Mouse (Mus musculus): ENCODE measurements around the gene Skap1. TPM values are rescaled to one million over a fixed set of nuclear protein-coding genes. Genes with fewer than 3 reads are reported as not detected.

Skap1 gene
- polyA plus RNA-seq, 1 experiment from 2014 or later, result 2.8 TPM

DNA sequence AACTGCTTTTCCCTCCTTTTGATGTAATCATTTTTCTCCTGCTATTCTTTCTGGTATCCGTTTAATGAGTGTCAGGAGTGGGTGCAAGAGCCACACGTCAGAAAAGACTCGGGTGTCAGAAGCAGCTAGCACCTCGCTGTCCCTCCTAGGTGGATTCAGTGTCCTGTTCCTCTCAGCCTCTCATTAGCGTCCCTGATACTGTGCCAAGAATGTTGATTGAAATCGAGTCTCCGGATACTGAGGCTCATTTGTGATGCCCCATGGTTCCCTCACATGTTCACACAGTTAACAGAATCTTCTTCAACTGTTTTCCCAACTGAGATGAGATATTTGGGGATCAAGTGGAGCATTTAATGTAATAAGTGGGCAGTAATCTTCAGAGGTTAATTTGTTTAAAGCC lies 254.2 kb downstream of the Skap1 start:
- H3K4me3 ChIP-seq (ENCODE audit: low read depth, low read length), result no peak overlapping the region
- H3K9me3 ChIP-seq (replicated peaks; ENCODE audit: control insufficient read depth, low read length), result no peaks in the 10 kb centered on the region
- DNase-seq (ENCODE audit: low spot score) (no peak), ATAC-seq (no peak)
- WGBS, result 21% methylated on average over 7 of the region's 7 CpGs
- no peak overlapping the region for H3K9ac ChIP-seq (ENCODE audit: low read length)
- no peak overlapping the region for H3K27ac ChIP-seq (ENCODE audit: low read depth, low read length)
- no peak overlapping the region for H3K4me2 ChIP-seq (ENCODE audit: low read length)
- H3K4me1 ChIP-seq (ENCODE audit: control insufficient read depth, insufficient read depth, low read length), result peaks cover 4% of the 10 kb centered on the region
- no peaks in the 10 kb centered on the region for H3K27me3 ChIP-seq (replicated peaks; ENCODE audit: control insufficient read depth, insufficient read depth, low read length)
- H3K36me3 ChIP-seq (ENCODE audit: control insufficient read depth, insufficient read depth, low read length), result no peaks in the 10 kb centered on the region

DNA sequence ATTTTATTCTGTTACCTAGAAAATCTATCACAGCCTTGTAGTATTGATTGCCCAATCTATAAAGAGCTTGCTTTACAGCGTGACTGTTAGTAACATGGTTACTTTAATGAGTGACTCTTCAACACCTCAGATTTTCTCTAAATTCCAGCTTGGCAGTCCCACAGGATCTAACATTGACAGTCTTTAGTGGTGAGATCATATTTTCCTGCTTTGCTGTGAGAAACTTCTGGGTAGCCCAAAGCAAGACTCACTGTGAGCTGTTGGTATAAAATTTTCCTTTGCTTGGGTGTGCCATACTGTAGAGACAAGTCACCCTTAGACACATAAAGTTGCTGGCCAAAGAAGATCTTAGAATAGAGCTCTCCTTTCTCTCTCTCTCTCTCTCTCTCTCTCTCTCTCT lies 261.4 kb downstream of the Skap1 start:
- ATAC-seq (no peak), DNase-seq (ENCODE audit: low spot score) (no peak)
- no peak overlapping the region for H3K4me3 ChIP-seq (ENCODE audit: low read depth, low read length)
- H3K9ac ChIP-seq (ENCODE audit: low read length), result no peak overlapping the region
- H3K4me2 ChIP-seq (ENCODE audit: low read length), result no peak overlapping the region
- no peaks in the 10 kb centered on the region for H3K9me3 ChIP-seq (replicated peaks; ENCODE audit: control insufficient read depth, low read length)
- 79% methylated on average over 1 of the region's 1 CpGs for WGBS
- H3K4me1 ChIP-seq (ENCODE audit: control insufficient read depth, insufficient read depth, low read length), result peaks cover 27% of the 10 kb centered on the region
- no peaks in the 10 kb centered on the region for H3K27me3 ChIP-seq (replicated peaks; ENCODE audit: control insufficient read depth, insufficient read depth, low read length)
- H3K27ac ChIP-seq (ENCODE audit: low read depth, low read length), result no peak overlapping the region
- H3K36me3 ChIP-seq (ENCODE audit: control insufficient read depth, insufficient read depth, low read length), result no peaks in the 10 kb centered on the region

DNA sequence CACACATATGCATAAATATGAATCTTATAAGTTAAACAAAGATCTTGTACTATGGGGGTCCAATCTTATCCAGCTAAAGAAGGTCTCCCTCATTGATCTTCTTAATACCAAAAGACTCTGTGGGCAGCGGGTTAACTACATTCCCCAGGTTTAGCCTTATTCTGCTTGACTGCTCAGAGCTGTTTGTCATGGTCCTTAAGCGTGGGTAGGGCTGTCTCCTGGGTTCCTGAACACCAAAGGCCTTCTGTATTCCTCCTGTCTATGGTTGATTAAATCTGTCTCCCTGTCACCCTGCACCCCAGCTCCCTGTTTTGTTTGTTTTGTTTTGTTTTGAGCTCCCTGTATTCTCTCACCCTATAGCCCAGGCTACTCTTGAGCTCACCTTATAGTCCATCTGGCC lies 264.2 kb downstream of the Skap1 start:
- no peak overlapping the region for H3K4me2 ChIP-seq (ENCODE audit: low read length)
- no peak overlapping the region for H3K9ac ChIP-seq (ENCODE audit: low read length)
- WGBS, result 41% methylated on average over 2 of the region's 2 CpGs
- H3K27me3 ChIP-seq (replicated peaks; ENCODE audit: control insufficient read depth, insufficient read depth, low read length), result no peaks in the 10 kb centered on the region
- H3K4me1 ChIP-seq (ENCODE audit: control insufficient read depth, insufficient read depth, low read length), result peaks cover 30% of the 10 kb centered on the region
- H3K4me3 ChIP-seq (ENCODE audit: low read depth, low read length), result no peak overlapping the region
- ATAC-seq (no peak), DNase-seq (ENCODE audit: low spot score) (no peak)
- no peaks in the 10 kb centered on the region for H3K9me3 ChIP-seq (replicated peaks; ENCODE audit: control insufficient read depth, low read length)
- H3K27ac ChIP-seq (ENCODE audit: low read depth, low read length), result no peak overlapping the region
- no peaks in the 10 kb centered on the region for H3K36me3 ChIP-seq (ENCODE audit: control insufficient read depth, insufficient read depth, low read length)

DNA sequence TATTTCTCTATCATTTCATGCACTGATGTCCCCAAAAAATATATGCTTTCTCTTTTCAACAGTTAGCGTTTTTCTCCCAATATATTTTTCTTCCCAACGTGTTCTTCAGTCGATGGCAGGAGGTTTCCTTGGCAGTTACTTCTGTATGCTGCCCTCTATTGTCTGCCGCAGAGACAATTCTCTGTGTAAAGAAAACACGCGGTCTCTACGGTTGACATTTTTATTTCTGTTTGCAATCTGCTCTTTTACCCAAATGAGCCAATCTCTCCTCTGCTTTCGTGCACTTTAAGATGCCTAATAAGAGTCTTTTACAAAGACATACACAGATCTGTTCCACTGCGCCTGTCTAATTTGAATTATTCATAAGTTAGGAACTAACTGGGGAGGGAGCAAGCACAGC lies 265.1 kb downstream of the Skap1 start:
- Histone ChIP-seq H3K4me2 (ENCODE audit: low read length) (peak overlapping the region; percentile 25; the same call in 1 of the 2 replicates), H3K36me3 (ENCODE audit: control insufficient read depth, insufficient read depth, low read length) (no peaks in the 10 kb centered on the region), H3K9me3 (replicated peaks; ENCODE audit: control insufficient read depth, low read length) (no peaks in the 10 kb centered on the region), H3K27me3 (replicated peaks; ENCODE audit: control insufficient read depth, insufficient read depth, low read length) (no peaks in the 10 kb centered on the region), H3K27ac (ENCODE audit: low read depth, low read length) (no peak overlapping the region), H3K4me1 (ENCODE audit: control insufficient read depth, insufficient read depth, low read length) (peaks cover 30% of the 10 kb centered on the region), H3K4me3 (ENCODE audit: low read depth, low read length) (no peak overlapping the region), H3K9ac (ENCODE audit: low read length) (no peak overlapping the region)
- no peak for ATAC-seq
- WGBS, result 19% methylated on average over 9 of the region's 9 CpGs
- peak; percentile 70 for DNase-seq (ENCODE audit: low spot score)

DNA sequence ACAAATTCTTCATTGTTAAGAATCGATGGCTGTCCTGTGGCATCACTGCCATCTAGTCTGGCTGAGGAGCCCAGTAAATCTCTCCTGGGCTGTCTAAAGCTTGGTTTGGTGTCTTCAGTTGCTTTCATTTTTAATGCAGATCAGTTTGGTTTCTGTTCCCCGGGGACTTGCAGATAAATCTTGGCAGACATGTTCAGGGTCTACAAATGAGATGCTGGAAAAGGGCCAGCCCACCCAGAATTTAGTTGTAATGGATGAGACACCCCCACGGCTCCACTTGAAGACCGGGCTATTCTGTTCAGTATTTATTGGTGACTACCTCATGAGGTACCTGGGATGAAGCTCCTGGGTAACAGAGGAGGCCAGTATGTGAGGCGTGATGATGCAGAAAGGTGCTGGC lies 265.9 kb downstream of the Skap1 start:
- WGBS, result 38% methylated on average over 5 of the region's 5 CpGs
- no peak for ATAC-seq

DNA sequence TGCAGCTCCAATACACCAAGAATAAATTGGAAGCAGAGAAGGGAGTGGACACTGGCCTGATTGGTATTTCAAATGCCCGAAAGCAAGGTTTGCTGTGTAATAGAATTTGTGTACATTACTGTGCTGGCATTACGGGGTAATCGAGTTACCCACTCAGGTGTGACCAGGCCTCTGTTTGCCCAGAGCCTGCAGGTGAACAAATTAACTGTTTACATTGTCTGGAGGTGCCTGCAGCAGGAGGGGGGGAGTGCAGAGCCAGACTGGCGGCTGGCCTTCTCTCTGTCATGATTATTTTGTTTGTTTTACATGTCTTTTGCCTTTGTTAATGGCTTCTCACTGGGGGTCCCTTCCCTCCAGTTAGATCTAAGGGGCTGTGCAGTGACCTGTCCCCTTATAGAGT lies 268.3 kb downstream of the Skap1 start:
- Histone ChIP-seq H3K9ac (ENCODE audit: low read length) (no peak overlapping the region), H3K4me1 (ENCODE audit: control insufficient read depth, insufficient read depth, low read length) (peaks cover 22% of the 10 kb centered on the region), H3K27me3 (replicated peaks; ENCODE audit: control insufficient read depth, insufficient read depth, low read length) (peaks cover 6% of the 10 kb centered on the region; the same call in 1 of the 2 replicates), H3K4me2 (ENCODE audit: low read length) (no peak overlapping the region), H3K27ac (ENCODE audit: low read depth, low read length) (no peak overlapping the region), H3K9me3 (replicated peaks; ENCODE audit: control insufficient read depth, low read length) (no peaks in the 10 kb centered on the region), H3K36me3 (ENCODE audit: control insufficient read depth, insufficient read depth, low read length) (no peaks in the 10 kb centered on the region), H3K4me3 (ENCODE audit: low read depth, low read length) (no peak overlapping the region)
- DNase-seq (ENCODE audit: low spot score) (no peak), ATAC-seq (no peak)
- 49% methylated on average over 4 of the region's 4 CpGs for WGBS

More for the DNA sequence above, 265.9 kb downstream of the Skap1 start:
- Histone ChIP-seq H3K4me3 (ENCODE audit: low read depth, low read length) (no peak overlapping the region), H3K36me3 (ENCODE audit: control insufficient read depth, insufficient read depth, low read length) (no peaks in the 10 kb centered on the region), H3K4me2 (ENCODE audit: low read length) (peak overlapping the region; percentile 3; the same call in 1 of the 2 replicates), H3K4me1 (ENCODE audit: control insufficient read depth, insufficient read depth, low read length) (peaks cover 30% of the 10 kb centered on the region), H3K9me3 (replicated peaks; ENCODE audit: control insufficient read depth, low read length) (no peaks in the 10 kb centered on the region), H3K27ac (ENCODE audit: low read depth, low read length) (no peak overlapping the region), H3K27me3 (replicated peaks; ENCODE audit: control insufficient read depth, insufficient read depth, low read length) (no peaks in the 10 kb centered on the region), H3K9ac (ENCODE audit: low read length) (no peak overlapping the region)
- DNase-seq (ENCODE audit: low spot score), result peak; percentile 68

DNA sequence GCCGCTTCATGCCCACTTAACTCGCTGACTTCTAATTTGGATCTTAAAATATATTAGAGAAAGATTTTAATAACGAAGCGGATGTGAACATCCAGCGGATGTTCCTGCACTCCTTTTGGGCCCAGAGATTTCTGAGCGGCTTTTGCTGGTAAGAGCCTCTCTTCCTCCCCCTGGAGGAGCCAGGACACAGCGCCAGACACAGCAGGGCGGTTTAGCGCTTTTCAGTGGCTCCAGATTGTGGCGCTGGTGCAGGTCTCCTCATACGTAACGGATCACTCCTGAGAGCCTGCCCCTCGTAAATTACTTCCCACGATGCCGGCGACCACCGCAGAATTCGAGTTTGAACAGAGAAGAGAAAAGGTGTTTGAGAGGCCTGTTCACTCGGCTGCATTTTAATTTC lies 271.5 kb downstream of the Skap1 start:
- Histone ChIP-seq H3K27ac (ENCODE audit: low read depth, low read length) (no peak overlapping the region), H3K27me3 (replicated peaks; ENCODE audit: control insufficient read depth, insufficient read depth, low read length) (peaks cover 12% of the 10 kb centered on the region; the same call in 1 of the 2 replicates), H3K4me1 (ENCODE audit: control insufficient read depth, insufficient read depth, low read length) (peaks cover 2% of the 10 kb centered on the region), H3K4me3 (ENCODE audit: low read depth, low read length) (peak overlapping the region; percentile 10; the same call in 1 of the 2 replicates), H3K9me3 (replicated peaks; ENCODE audit: control insufficient read depth, low read length) (no peaks in the 10 kb centered on the region), H3K9ac (ENCODE audit: low read length) (peak overlapping the region; percentile 17; the same call in 1 of the 2 replicates), H3K36me3 (ENCODE audit: control insufficient read depth, insufficient read depth, low read length) (no peaks in the 10 kb centered on the region), H3K4me2 (ENCODE audit: low read length) (peak overlapping the region; percentile 45)
- ATAC-seq (peak; percentile 85), DNase-seq (ENCODE audit: low spot score) (peak; percentile 87)
- 1% methylated on average over 19 of the region's 19 CpGs for WGBS

DNA sequence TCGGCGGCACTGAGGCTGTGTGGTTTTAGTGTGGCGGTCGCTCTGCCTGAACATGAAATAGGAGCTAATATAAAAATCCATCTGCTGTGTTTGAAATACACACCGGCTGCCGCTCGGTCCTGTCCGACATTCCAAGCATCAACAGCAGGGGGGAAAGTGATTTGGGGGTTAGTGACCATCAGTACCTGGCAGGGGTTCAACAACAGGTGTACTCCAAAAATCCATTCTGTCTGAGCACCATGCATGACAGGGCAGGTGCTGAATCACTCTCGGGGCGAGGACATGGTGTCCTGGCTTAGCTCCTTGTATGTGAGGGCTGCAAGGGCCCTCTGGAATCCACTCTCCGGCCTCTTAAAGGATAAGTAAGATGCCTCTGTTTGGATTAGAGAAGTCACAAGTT lies 272.0 kb downstream of the Skap1 start:
- Histone ChIP-seq H3K4me2 (ENCODE audit: low read length) (peak overlapping the region; percentile 45), H3K27me3 (replicated peaks; ENCODE audit: control insufficient read depth, insufficient read depth, low read length) (peaks cover 15% of the 10 kb centered on the region; the same call in 1 of the 2 replicates), H3K9ac (ENCODE audit: low read length) (peak overlapping the region; percentile 17; the same call in 1 of the 2 replicates), H3K36me3 (ENCODE audit: control insufficient read depth, insufficient read depth, low read length) (no peaks in the 10 kb centered on the region), H3K4me1 (ENCODE audit: control insufficient read depth, insufficient read depth, low read length) (peaks cover 2% of the 10 kb centered on the region), H3K4me3 (ENCODE audit: low read depth, low read length) (peak overlapping the region; percentile 10; the same call in 1 of the 2 replicates), H3K27ac (ENCODE audit: low read depth, low read length) (no peak overlapping the region), H3K9me3 (replicated peaks; ENCODE audit: control insufficient read depth, low read length) (no peaks in the 10 kb centered on the region)
- WGBS, result 18% methylated on average over 11 of the region's 11 CpGs
- DNase-seq (ENCODE audit: low spot score) (no peak), ATAC-seq (no peak)

DNA sequence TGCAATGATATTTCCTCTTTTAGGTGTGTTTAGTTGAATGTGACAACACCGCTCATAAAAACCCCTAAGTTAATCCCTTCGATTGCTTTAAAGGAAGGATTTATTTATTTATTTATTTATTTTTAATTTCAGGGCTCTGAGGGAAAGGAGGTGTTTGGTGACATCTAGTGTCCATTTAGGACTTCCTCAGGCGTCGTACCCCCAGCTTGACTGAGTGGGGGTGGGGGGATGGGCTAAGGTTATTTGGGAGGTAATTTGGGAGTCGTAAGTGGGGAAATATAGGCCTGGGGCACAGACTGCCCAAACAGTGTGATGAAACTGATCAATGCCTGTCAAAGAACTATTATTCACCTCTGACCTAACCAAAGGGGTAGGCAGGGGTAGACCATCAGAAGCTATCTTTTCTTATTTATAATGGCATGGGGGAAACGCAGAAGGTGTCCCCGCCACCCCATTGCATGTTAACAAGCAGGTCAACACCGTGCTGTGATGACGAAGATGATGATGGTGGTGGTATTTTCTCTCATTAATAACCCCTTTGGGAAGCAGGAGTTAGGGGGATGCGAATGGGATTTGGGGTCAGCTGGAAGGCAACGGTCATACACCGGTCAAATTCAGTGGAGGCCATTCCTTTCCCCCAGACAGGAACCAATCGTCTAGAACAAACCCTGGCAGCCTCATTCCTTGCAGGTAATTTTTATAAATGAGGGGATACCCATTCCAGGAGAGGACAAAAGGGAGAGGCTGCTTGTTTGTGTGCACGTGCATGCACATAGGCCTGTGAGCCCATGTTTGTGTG lies 273.5 kb downstream of the Skap1 start:
- Histone ChIP-seq H3K9ac (ENCODE audit: low read length) (no peak overlapping the region), H3K9me3 (replicated peaks; ENCODE audit: control insufficient read depth, low read length) (no peaks in the 10 kb centered on the region), H3K4me1 (ENCODE audit: control insufficient read depth, insufficient read depth, low read length) (peaks cover 15% of the 10 kb centered on the region), H3K27ac (ENCODE audit: low read depth, low read length) (no peak overlapping the region), H3K4me3 (ENCODE audit: low read depth, low read length) (no peak overlapping the region), H3K4me2 (ENCODE audit: low read length) (no peak overlapping the region), H3K36me3 (ENCODE audit: control insufficient read depth, insufficient read depth, low read length) (no peaks in the 10 kb centered on the region), H3K27me3 (replicated peaks; ENCODE audit: control insufficient read depth, insufficient read depth, low read length) (peaks cover 15% of the 10 kb centered on the region; the same call in 1 of the 2 replicates)
- WGBS, result 68% methylated on average over 14 of the region's 14 CpGs
- DNase-seq (ENCODE audit: low spot score) (no peak), ATAC-seq (no peak)
